Mouse (Mus musculus) C2C12 (cell line): Measurements from ENCODE around the gene Bmp7.

Experiments
- CEBPB ChIP-seq: IDR thresholded peaks from one replicate; pipeline ENCODE4 v1.6.1; 2011; ENCODE audit warnings: low read depth, mild to moderate bottlenecking, control low read depth, moderate library complexity
- CTCF ChIP-seq: IDR thresholded peaks from one replicate; pipeline ENCODE4 v1.5.1; 2011; ENCODE audit not compliant: control insufficient read depth, insufficient read depth, insufficient read length
- FOSL1 ChIP-seq: IDR thresholded peaks from one replicate; pipeline ENCODE4 v1.8.0; 2011; ENCODE audit warnings: mild to moderate bottlenecking, low read length; ENCODE audit not compliant: poor library complexity, insufficient read depth, severe bottlenecking
- MAX ChIP-seq: IDR thresholded peaks from one replicate; pipeline ENCODE4 v1.6.1; 2011; ENCODE audit warnings: mild to moderate bottlenecking, control low read depth
- MYOG ChIP-seq: IDR thresholded peaks from one replicate; pipeline ENCODE4 v1.6.1; 2011; ENCODE audit not compliant: control insufficient read depth, insufficient read length; ENCODE audit errors: extremely low read depth
- USF1 ChIP-seq: IDR thresholded peaks from one replicate; pipeline ENCODE4 v1.6.1; 2011; ENCODE audit warnings: low read depth, mild to moderate bottlenecking, control low read depth, moderate library complexity

DNA sequence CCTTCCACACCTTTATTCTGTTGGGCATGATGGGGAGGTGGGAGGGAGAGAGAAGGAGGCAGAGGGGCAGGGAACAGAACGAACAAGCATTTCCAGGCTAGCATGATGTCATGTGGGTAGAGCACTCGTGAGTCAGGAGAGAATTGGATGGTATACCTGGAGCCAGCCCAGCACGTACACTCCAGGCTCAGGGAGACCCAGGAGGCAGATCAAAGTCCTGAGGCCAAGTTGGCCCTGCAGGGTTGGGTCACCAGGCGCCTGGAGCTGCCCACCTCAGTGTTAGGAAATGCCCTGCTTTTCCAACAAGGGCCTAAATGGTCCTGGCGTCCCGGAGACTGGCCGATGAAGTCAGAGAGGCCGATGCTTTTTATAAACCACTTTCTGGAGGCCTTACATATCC is 36.6 kb downstream of the Bmp7 start:
- TF ChIP-seq CTCF, result no peak
- no peak for TF ChIP-seq MYOG
- TF ChIP-seq CEBPB, result no peak
- TF ChIP-seq MAX, result no peak
- TF ChIP-seq USF1, result no peak
- TF ChIP-seq FOSL1, result no peak
